Mouse (Mus musculus): ENCODE data around the gene Klra7.
"Not testable (repeated sequence)": the region's sequence is repeated elsewhere in the genome, so short reads cannot be mapped to it uniquely, and the experiment has no call there.

- not testable (repeated sequence) for TF ChIP-seq CTCF, EP300 (IDR thresholded peaks at IDR 0.05; ENCODE audit: low read depth)
These were observed 48.7 kb upstream of the Klra7 start, which contains the start of gene Klra10 for GRCm38 (mm10) chr6:130281828-130282227.

Measured in liver, embryonic 14.5 days (tissue).